Mouse (Mus musculus): ENCODE measurements around the gene Tnfaip1. TPM values are rescaled to one million over a fixed set of nuclear protein-coding genes. Genes with fewer than 3 reads are reported as not detected.

Tnfaip1 gene
- total RNA-seq, 2 experiments from 2014 or later, result 35.3 to 36.7 TPM

DNA sequence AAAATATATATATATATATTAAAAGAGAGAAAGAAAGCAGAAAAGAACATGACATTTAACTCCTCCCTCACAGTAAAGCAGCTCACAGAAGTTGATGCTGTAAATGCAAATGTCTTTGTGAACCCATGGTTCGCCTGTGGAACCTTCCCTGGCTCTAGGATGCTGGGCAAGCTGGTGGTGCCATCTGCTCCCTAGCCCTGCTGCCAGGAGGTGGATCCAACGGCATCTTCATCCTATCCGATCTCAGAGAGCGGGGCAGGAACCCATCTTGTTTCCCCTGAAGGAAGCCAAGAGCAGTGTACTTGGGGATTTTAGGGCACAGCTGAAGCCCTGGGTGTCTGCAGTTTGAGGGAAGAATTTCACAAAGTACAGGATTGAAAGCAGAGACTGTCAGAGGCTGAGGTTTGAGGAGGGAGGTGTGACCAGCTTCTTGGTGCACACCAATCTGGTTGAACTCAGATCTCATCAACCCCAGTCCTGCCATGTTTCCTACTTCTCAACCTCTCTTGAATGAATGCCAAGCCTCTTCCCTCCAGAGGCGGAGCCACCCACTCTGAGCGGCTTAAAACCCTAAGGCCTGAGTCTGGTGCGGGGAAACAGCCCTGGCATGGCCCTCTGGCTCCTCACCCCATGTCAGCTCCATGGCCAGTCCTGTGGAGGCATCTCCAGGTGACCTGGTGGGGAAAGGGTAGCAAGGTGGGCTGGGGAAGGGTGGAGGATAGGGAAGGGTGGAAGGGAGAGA, 33.1 kb downstream of the Tnfaip1 start, which contains the start of gene Sebox:
Sebox (plus strand) TSS at position 539 of the 742 bp plus-strand sequence.
- DNase-seq (ENCODE audit: low spot score in 2 of 2), result no peak

DNA sequence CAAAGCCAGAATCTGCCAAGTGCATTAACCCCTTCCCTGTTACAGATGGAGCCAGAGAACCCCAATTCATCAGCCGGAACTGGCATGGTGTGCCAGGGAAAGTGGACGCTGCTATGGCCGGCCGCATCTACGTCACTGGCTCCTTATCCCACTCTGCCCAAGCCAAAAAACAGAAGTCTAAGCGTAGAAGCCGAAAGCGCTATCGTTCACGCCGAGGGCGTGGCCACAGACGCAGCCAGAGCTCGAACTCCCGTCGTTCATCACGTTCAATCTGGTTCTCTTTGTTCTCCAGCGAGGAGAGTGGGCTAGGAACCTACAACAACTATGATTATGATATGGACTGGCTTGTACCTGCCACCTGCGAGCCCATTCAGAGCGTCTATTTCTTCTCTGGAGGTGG, 34.6 kb downstream of the Tnfaip1 start:
- no peak for DNase-seq (ENCODE audit: low spot score in 2 of 2)

DNA sequence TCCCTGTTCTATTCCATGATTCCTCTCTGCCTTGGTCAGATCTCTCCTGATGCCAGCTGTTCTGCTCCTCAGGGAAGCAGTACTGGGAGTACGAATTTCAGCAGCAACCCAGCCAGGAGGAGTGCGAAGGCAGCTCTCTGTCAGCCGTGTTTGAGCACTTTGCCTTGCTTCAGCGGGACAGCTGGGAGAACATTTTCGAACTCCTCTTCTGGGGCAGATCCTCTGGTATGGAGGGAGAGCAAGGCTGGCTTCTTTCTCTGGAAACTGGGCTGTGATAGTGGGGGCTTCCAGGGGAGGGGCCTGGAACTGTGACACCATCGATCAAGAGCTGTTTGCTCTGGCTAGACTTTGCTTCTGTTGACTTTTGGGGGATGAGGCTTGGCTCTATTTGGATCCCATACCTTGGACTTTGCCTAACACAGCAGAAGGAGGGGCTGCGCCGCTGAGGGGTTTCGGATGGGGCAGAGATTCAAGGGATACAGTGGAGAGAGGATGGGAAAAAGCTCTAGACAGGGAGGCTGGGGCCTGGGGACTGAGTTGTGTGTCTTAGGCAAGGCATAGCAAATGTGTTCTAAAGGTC, 35.4 kb downstream of the Tnfaip1 start:
- no peak for DNase-seq (ENCODE audit: low spot score in 2 of 2)

DNA sequence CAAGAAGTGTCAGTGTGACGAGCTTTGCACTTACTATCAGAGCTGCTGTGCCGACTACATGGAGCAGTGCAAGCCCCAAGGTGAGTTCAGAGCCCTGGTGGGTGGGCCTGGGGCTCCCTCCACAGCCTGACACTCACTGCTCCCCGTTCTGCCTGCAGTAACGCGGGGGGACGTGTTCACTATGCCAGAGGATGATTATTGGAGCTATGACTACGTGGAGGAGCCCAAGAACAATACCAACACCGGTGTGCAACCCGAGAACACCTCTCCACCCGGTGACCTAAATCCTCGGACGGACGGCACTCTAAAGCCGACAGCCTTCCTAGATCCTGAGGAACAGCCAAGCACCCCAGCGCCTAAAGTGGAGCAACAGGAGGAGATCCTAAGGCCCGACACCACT, 36.6 kb downstream of the Tnfaip1 start:
- no peak for DNase-seq (ENCODE audit: low spot score in 2 of 2)

DNA sequence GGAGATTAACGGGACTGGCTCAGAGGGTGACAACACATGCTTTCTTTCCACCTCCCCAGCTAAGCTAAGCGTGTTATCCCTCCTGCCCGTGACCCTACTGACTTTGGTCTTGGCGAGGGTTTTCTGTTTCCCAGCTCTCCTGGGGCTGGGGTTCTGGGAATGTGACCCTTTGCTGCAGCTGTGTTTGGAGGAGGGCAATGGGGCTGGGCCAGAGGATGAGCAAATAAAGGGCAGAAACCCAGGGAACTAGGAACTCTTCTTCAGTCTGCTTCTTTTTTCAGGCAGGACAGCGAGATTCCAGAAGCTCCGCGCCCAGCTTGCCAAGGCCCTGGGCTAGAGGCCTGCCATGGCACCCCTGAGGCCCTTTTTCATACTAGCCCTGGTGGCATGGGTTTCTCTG, 37.1 kb downstream of the Tnfaip1 start, which contains the start of gene Vtn:
Vtn (plus strand) TSS at position 88 of the 400 bp plus-strand sequence.
- DNase-seq (ENCODE audit: low spot score in 2 of 2), result no peak

DNA sequence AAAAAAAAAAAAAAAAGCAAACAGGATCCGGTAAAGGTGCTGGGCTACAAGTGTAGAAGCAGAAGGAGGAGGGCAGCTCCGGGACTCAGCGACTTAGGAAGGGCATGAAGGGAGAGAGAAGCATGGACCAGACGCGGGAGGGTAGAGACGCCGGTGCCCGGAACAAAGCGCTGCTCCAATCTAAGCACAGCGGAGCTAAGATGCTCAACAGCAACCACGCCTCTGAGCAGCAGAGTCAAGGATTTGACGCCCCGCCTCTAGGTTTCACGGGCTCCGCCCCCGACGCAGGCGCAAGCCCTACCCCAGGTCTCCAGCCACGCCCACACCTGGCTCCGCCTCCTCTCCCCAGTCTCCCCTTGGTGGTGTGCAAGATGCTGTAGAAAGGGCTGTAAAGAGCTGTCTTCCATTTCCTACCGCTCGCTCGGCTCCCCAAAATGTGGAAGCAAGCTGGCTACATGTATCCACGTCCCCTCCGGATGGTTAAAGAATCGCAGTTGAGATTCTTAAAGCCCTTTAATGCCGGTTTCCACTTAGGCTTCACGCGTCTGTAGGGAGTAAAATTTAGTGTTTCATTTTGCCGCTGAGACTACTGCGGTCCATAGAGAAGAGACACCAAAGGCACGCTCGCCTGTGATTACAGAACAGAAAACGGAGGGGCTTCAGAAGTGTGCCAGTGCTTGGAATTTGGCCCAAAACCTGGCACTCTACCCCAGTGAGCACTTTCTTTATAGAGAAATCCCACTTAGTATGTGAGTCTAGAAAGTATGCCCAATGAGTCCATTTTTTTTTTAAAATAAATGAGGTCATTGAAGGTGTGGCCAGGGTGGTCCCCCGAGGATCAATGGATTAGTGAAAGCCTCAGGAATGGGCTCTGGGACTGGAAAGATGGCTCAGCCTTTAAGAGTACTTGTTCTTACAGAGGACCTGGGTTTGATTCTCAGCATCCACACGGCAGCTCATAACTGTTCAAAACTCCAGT, 38.3 kb downstream of the Tnfaip1 start, which contains the start of gene Sarm1:
Sarm1 (minus strand) TSS at position 211 of the 979 bp plus-strand sequence.
- peak; percentile 96 for DNase-seq (ENCODE audit: low spot score in 2 of 2)

DNA sequence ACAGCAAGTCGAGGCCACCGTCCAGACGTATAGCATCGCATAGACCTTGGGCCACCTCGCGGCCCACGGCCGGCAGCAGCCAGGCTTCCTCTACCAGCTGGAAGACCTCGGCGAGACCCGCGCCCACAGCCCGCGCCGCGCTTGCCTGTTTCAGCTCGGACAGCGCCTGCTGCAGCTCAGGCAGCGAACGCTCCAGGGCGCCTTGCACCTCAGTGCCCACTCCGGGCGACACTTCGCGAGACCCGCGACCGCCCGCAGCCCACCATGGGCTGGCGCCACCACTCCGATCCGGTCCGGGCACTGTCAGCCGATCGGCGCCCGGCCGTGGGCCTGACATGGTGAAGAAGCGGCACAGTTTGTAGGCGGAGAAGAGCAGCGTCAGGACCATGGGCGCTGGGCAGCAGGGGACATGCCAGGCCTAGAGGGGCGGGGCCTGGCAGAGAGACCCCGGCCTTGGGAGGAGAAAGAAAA, 39.0 kb downstream of the Tnfaip1 start:
- peak; percentile 42 to 56 for DNase-seq (ENCODE audit: low spot score in 2 of 2)

DNA sequence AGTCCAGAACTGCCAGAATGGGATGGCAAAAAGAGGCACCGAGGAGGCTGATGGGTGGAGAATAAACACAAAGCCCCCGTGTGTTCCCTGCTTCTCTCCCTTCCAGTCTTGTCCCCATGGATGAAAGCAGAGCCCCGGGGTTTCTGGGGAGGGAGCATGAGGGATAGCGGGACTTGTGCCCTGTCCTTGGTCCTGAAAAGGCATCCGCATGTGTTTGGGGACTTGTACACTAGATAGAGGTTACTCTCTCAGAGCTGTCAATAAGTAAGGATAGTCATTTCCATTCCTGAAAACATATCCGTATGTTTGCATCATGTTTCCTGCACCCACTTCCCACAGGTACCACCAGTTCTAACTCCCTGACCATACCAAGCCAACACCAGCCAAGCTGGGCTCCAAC, 40.2 kb downstream of the Tnfaip1 start:
- no peak for DNase-seq (ENCODE audit: low spot score in 2 of 2)

DNA sequence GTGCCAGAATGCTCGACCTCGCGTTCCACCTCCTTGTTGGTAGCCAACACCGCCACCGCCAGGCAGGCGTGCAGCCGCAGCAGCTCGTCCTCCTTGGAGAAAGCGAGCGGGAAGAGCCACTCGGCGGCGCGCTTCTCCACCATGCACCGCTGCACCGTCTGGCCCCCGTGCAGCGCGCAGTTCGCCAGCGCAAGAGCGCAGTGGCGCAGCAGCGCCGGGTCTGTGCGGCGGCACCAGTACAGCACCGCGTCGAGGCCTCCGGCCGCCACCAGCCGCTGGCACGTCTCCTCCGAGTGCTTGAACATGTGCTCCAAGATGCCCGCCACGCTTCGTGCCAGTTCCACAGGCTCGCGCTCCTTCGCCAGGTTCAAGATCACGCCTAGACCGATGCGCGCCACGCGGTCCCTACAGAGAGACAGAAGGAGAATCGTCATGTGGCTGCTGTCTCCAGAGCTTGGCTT, 45.3 kb downstream of the Tnfaip1 start:
- peak; percentile 53 to 68 for DNase-seq (ENCODE audit: low spot score in 2 of 2)

DNA sequence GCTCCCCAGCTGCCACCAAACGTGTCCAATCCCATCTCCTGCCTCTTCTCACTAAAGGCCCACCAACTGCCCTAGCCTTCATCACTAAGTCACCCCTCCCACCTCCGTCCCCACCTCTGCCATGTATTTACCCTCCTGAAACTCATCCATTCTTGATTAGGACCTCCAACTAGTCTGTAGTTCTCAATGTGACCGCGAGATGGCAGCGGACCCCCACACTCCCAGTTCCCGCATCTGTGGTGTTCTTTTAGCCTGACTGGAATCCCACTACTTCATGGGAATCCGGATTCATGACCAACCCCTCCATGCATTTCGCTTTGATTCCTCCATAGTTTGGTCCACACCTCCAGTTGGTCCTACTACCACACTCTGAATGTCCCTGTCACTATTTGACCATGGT, 48.0 kb downstream of the Tnfaip1 start:
- DNase-seq (ENCODE audit: low spot score in 2 of 2), result peak; percentile 65 to 77

DNA sequence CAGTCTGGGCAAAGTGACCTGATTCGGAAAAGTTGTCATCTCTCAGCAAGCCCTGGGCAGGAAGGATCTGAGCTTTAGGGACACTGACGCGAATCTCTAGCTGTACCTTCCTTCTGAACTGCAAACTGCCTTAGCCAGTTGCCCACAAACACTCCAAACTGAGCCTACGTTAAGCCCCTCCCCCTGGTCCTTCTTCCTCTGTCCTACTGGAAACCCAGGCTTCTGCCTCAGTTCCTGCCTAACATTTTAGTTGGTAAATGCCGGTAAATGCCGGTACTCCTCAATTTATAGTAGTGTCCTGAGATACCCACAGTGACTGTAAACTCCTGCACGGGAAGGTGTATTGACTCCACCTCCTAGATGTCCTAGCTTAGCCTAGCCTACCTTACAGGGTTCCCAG, 52.5 kb downstream of the Tnfaip1 start:
- DNase-seq (ENCODE audit: low spot score in 2 of 2), result no peak

DNA sequence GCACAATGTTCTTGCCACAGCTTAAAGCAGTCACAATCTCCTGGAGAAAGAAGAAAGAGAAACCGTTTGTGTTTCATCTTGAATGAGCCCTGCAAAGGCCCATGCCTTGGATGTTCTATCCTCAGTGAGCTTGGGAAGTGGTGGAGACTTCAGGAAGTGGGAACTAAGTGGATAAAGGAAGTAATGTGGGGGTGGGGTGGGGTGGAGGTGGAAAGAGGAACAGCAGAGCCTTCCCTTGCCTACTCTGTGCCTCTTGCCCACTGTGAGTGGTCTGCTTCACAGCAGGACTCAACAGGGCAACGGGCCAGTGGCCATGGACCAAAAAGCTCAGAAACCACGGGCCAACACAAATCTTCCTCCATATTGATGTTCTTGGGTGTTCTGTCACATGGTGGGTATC, 60.8 kb downstream of the Tnfaip1 start:
- no peak for DNase-seq (ENCODE audit: low spot score in 2 of 2)

Other genes starting within 250 kb of the Tnfaip1 start
- gene BC030499, start 245.5 kb downstream of the Tnfaip1 start, total RNA-seq (2021), result 10 to 100 TPM; 18.3 to 20.0 TPM
- 10 to 100 TPM in 1 of 2 experiments, 1 to 10 TPM in 1; 9.8 to 11.3 TPM for gene Spag5, start 234.8 kb downstream of the Tnfaip1 start, total RNA-seq (2021)
- gene Aldoc, start 213.4 kb downstream of the Tnfaip1 start, total RNA-seq (2021), result 100 to 1,000 TPM; 733 to 876 TPM
- 10 to 100 TPM; 58.4 to 61.2 TPM for gene Pigs, start 207.9 kb downstream of the Tnfaip1 start, total RNA-seq (2021)
- gene Unc119, start 192.8 kb downstream of the Tnfaip1 start, total RNA-seq (2021), result 10 to 100 TPM; 32.5 to 35.5 TPM
- gene Foxn1, start 149.8 kb downstream of the Tnfaip1 start, total RNA-seq (2021), result not detected
- gene Slc13a2, start 114.1 kb downstream of the Tnfaip1 start, total RNA-seq (2021), result not detected
- gene Slc46a1, start 70.6 kb downstream of the Tnfaip1 start, total RNA-seq (2021), result 10 to 100 TPM; 10.5 to 13.8 TPM
- gene Sarm1, start 38.6 kb downstream of the Tnfaip1 start, total RNA-seq (2021), result 10 to 100 TPM; 31.3 to 32.5 TPM
- 10 to 100 TPM; 75.1 to 84.9 TPM for gene Vtn, start 37.2 kb downstream of the Tnfaip1 start, total RNA-seq (2021)
- under 1 TPM; 0.49 to 0.93 TPM for gene Sebox, start 32.9 kb downstream of the Tnfaip1 start, total RNA-seq (2021)
- 10 to 100 TPM; 44.2 to 45.6 TPM for gene Tmem199, start 24.2 kb downstream of the Tnfaip1 start, total RNA-seq (2021)
- 100 to 1,000 TPM; 106 to 118 TPM for gene Poldip2, start 24.1 kb downstream of the Tnfaip1 start, total RNA-seq (2021)
- 10 to 100 TPM; 81.6 to 85.9 TPM for gene Ift20, start within 50 bp of the Tnfaip1 start, total RNA-seq (2021)
- gene Tmem97, start 14.4 kb upstream of the Tnfaip1 start, total RNA-seq (2021), result 10 to 100 TPM; 20.5 to 24.6 TPM
- 100 to 1,000 TPM; 103 to 113 TPM for gene Nlk, start 161.0 kb upstream of the Tnfaip1 start, total RNA-seq (2021)
- gene Ccnq, start 215.4 kb upstream of the Tnfaip1 start, total RNA-seq (2021), result 10 to 100 TPM; 16.1 to 16.7 TPM

Measured in left cerebral cortex, adult 18-20 months (tissue).